27 mouse cellular contexts compared by ENCODE assay signal in genomic region chr14:122145374-122145773, GRCm38 (mm10). TPM values are rescaled to one million over a fixed set of nuclear protein-coding genes. Genes with fewer than 3 reads are reported as not detected.
DNase-seq lines count a peak whose midpoint lies in the region; ATAC-seq and TF ChIP-seq lines count a peak whose summit lies in the region.
"Had no signal": no experiment of that assay in that cellular context is flagged by ENCODE, and none has a peak within 500 bp of the region (broad histone marks: within the 10 kb centered on the region; RNA-seq: fewer than 3 reads in every experiment).

No protein-coding gene starts in this region.

- H3K9me3 ChIP-seq in G1E (replicated peaks), result no peaks in the 10 kb centered on the region
- no peaks in the 10 kb centered on the region for H3K9me3 ChIP-seq in hindbrain, embryonic 16.5 days (ENCODE audit: control insufficient read depth, low read length)
- H3K9me3 ChIP-seq: embryonic facial prominence, embryonic 10.5 days; embryonic facial prominence, embryonic 13.5 days; forebrain, embryonic 13.5 days; heart, embryonic 12.5 days; heart, embryonic 15.5 days had no signal

- no peak overlapping the region for H3K4me3 ChIP-seq in G1E (ENCODE audit: low read depth, low read length)
- no peak overlapping the region for H3K4me3 ChIP-seq in hindbrain, embryonic 16.5 days (ENCODE audit: low read length)
- H3K4me3 ChIP-seq: embryonic facial prominence, embryonic 10.5 days; embryonic facial prominence, embryonic 13.5 days; erythroblast, embryonic 14.5 days; forebrain, embryonic 13.5 days; heart, embryonic 12.5 days; heart, embryonic 15.5 days had no signal

- TF ChIP-seq CTCF in G1E (IDR thresholded peaks at IDR 0.05; ENCODE audit: low read depth, low read length), result no peak

- no peak overlapping the region for H3K9ac ChIP-seq in hindbrain, embryonic 16.5 days (ENCODE audit: low read depth, low read length)
- H3K9ac ChIP-seq: embryonic facial prominence, embryonic 13.5 days; forebrain, embryonic 13.5 days; heart, embryonic 12.5 days; heart, embryonic 15.5 days; hindbrain, embryonic 14.5 days had no signal

- no peak overlapping the region for H3K27ac ChIP-seq in hindbrain, embryonic 16.5 days (ENCODE audit: low read depth, low read length)
- H3K27ac ChIP-seq: embryonic facial prominence, embryonic 10.5 days; embryonic facial prominence, embryonic 13.5 days; forebrain, embryonic 13.5 days; heart, embryonic 15.5 days; hindbrain, embryonic 14.5 days had no signal

- H3K4me1 ChIP-seq in G1E (ENCODE audit: insufficient read depth, low read depth, low read length), result peaks cover 17% of the 10 kb centered on the region
- H3K4me1 ChIP-seq in hindbrain, embryonic 16.5 days (ENCODE audit: control insufficient read depth, insufficient read depth, low read depth, low read length), result no peaks in the 10 kb centered on the region
- H3K4me1 ChIP-seq: embryonic facial prominence, embryonic 10.5 days; embryonic facial prominence, embryonic 13.5 days; heart, embryonic 12.5 days; heart, embryonic 15.5 days had no signal

- DNase-seq in G1E (ENCODE audit: low spot score), result no peak
- DNase-seq in urinary bladder, postnatal 25 days (ENCODE audit: low spot score), result no peak
- DNase-seq in gastrocnemius, adult 8-10 months (ENCODE audit: low spot score in 2 of 2), result no peak
- DNase-seq: adrenal gland, adult 2 months; adrenal gland, postnatal 14 days; cerebellum, adult 11 months; cerebellum, adult 2 months; cerebellum, adult 9-11 months; cerebellum, postnatal 25 days; embryo, embryonic 11 days; gastrocnemius, postnatal 14 days; heart, adult 18-20 months; heart, postnatal 10 days; heart, postnatal 36 days; kidney, adult 11 months had no signal

- ATAC-seq in G1E (ENCODE audit: extremely low read depth, insufficient number of reproducible peaks, low FRiP score, poor library complexity, severe bottlenecking), result peak; percentile 86
- ATAC-seq in common myeloid progenitor, adult 5-6 weeks (replicated peaks; ENCODE audit: low read depth, poor library complexity, severe bottlenecking), result peak; percentile 91
- peak; percentile 56 for ATAC-seq in megakaryocyte progenitor cell, adult 5-6 weeks (replicated peaks; ENCODE audit: poor library complexity)
- no peak for ATAC-seq in hindbrain, embryonic 16.5 days
- ATAC-seq: CD4-positive, CD25-positive, alpha-beta regulatory T cell, adult 4 months; forebrain, embryonic 13.5 days; forebrain, embryonic 16.5 days had no signal

- WGBS in hindbrain, embryonic 16.5 days, result 89% methylated on average over 1 of the region's 1 CpGs

- no peak overlapping the region for H3K4me2 ChIP-seq in hindbrain, embryonic 16.5 days (ENCODE audit: low read length)
- H3K4me2 ChIP-seq: embryonic facial prominence, embryonic 13.5 days; forebrain, embryonic 13.5 days; heart, embryonic 12.5 days; heart, embryonic 15.5 days; hindbrain, embryonic 14.5 days had no signal

- H3K36me3 ChIP-seq in G1E (replicated peaks), result peaks cover 92% of the 10 kb centered on the region
- H3K36me3 ChIP-seq in hindbrain, embryonic 16.5 days (ENCODE audit: control insufficient read depth, insufficient read depth, low read length), result peaks cover 15% of the 10 kb centered on the region

- no peaks in the 10 kb centered on the region for H3K27me3 ChIP-seq in G1E (ENCODE audit: insufficient read depth, low read length)
- H3K27me3 ChIP-seq in hindbrain, embryonic 16.5 days (replicated peaks; ENCODE audit: control insufficient read depth, insufficient read depth, low read length), result no peaks in the 10 kb centered on the region
- H3K27me3 ChIP-seq: embryonic facial prominence, embryonic 13.5 days; forebrain, embryonic 13.5 days; heart, embryonic 12.5 days; heart, embryonic 15.5 days had no signal

RNA-seq across cellular contexts. Expression of gene Clybl, which starts 36.1 kb away (rescaled TPM):
- total RNA-seq in G1E (2014; fragmentation: Nextera tagmentation), result 263 and 301 TPM in 2 replicates
- total RNA-seq in G1E (2017), result 45.1 and 48.2 TPM in 2 replicates
- polyA plus RNA-seq in G1E (2012), result 38.7 and 44.6 TPM in 2 replicates
- 15.2 and 17.2 TPM in 2 replicates for total RNA-seq in common myeloid progenitor, adult 5-6 weeks (2017)
- total RNA-seq in megakaryocyte progenitor cell, adult 5-6 weeks (2015), result 30.4 and 31.5 TPM in 2 replicates
- total RNA-seq in megakaryocyte progenitor cell, adult 5-6 weeks (2017), result 6.8 and 8.5 TPM in 2 replicates
- polyA plus RNA-seq in hindbrain, embryonic 16.5 days (2015; fragmentation: Nextera tagmentation; extraction: Ambion mirVana), result 15.7 and 21.6 TPM in 2 replicates
- total RNA-seq in gastrocnemius, adult 8-10 months (2022), result 10 to 100 TPM; 63.6 to 71.6 (median 70.3) TPM

RNA-seq across cellular contexts. Expression of gene Tm9sf2, which starts 38.5 kb away (rescaled TPM):
- total RNA-seq in G1E (2014; fragmentation: Nextera tagmentation) (76.0 and 81.2 TPM in 2 replicates), G1E (2017) (162 and 173 TPM in 2 replicates)
- polyA plus RNA-seq in G1E (2012), result 131 and 189 TPM in 2 replicates
- total RNA-seq in common myeloid progenitor, adult 5-6 weeks (2017), result 83.4 and 99.2 TPM in 2 replicates
- 98.1 and 98.8 TPM in 2 replicates for total RNA-seq in megakaryocyte progenitor cell, adult 5-6 weeks (2015)
- total RNA-seq in megakaryocyte progenitor cell, adult 5-6 weeks (2017), result 108 and 118 TPM in 2 replicates
- 117 and 122 TPM in 2 replicates for polyA plus RNA-seq in hindbrain, embryonic 16.5 days (2015; fragmentation: Nextera tagmentation; extraction: Ambion mirVana)
- total RNA-seq in gastrocnemius, adult 8-10 months (2022), result 10 to 100 TPM; 65.0 to 68.9 (median 65.6) TPM
